Mouse (Mus musculus): Measurements from ENCODE around the gene Smyd3. TPM values are rescaled to one million over a fixed set of nuclear protein-coding genes. Genes with fewer than 3 reads are reported as not detected.

The Smyd3 gene
- polyA plus RNA-seq, 1 experiment from 2014 or later, result 11.3 TPM

DNA sequence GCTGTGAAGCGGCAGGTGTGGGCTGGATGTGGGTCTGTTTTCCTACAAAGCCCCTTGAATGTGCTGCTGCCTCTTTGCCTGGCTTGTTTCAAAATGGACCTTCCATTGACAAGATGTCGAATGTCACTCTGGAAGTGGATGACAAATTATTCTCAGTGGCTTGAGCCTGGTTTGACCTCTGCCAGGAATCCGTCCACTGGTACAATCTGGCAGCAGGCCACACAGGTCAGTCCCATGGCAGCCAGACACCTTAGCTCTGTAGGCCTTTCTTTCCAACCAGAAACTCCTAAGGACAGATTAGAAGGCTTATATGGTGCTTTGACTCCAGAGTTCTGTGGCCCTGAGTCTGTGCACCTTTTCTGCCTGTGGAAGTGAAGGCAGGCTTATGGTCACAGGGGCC lies 507.9 kb downstream of the Smyd3 start:
- Histone ChIP-seq H3K36me3 (ENCODE audit: control insufficient read depth, insufficient read depth) (no peaks in the 10 kb centered on the region), H3K27ac (ENCODE audit: low read depth, low read length) (no peak overlapping the region), H3K9ac (ENCODE audit: low read depth, low read length) (no peak overlapping the region), H3K4me3 (ENCODE audit: low read depth, low read length) (no peak overlapping the region), H3K4me1 (replicated peaks; ENCODE audit: control insufficient read depth, insufficient read depth, low read length) (no peaks in the 10 kb centered on the region), H3K4me2 (replicated peaks; ENCODE audit: low read depth) (no peak overlapping the region), H3K9me3 (ENCODE audit: control insufficient read depth) (no peaks in the 10 kb centered on the region), H3K27me3 (replicated peaks; ENCODE audit: control insufficient read depth, insufficient read depth, low read length) (no peaks in the 10 kb centered on the region)
- no peak for TF ChIP-seq CTCF (IDR thresholded peaks at IDR 0.05; ENCODE audit: low read depth)
- WGBS, result 86% methylated on average over 3 of the region's 3 CpGs
- ATAC-seq, result no peak

- H3K4me3 ChIP-seq (ENCODE audit: low read depth, low read length), result no peak overlapping the region
- H3K9me3 ChIP-seq (ENCODE audit: control insufficient read depth), result no peaks in the 10 kb centered on the region
- no peaks in the 10 kb centered on the region for H3K27me3 ChIP-seq (replicated peaks; ENCODE audit: control insufficient read depth, insufficient read depth, low read length)
- no peaks in the 10 kb centered on the region for H3K36me3 ChIP-seq (ENCODE audit: control insufficient read depth, insufficient read depth)
- 76% methylated on average over 7 of the region's 7 CpGs for WGBS
- no peaks in the 10 kb centered on the region for H3K4me1 ChIP-seq (replicated peaks; ENCODE audit: control insufficient read depth, insufficient read depth, low read length)
- H3K4me2 ChIP-seq (replicated peaks; ENCODE audit: low read depth), result no peak overlapping the region
- H3K9ac ChIP-seq (ENCODE audit: low read depth, low read length), result no peak overlapping the region
- TF ChIP-seq CTCF (IDR thresholded peaks at IDR 0.05; ENCODE audit: low read depth), result no peak
- ATAC-seq, result no peak
- no peak overlapping the region for H3K27ac ChIP-seq (ENCODE audit: low read depth, low read length)
Measured at GRCm38 (mm10) chr1:179004133-179004866, 513.5 kb downstream of the Smyd3 start.

DNA sequence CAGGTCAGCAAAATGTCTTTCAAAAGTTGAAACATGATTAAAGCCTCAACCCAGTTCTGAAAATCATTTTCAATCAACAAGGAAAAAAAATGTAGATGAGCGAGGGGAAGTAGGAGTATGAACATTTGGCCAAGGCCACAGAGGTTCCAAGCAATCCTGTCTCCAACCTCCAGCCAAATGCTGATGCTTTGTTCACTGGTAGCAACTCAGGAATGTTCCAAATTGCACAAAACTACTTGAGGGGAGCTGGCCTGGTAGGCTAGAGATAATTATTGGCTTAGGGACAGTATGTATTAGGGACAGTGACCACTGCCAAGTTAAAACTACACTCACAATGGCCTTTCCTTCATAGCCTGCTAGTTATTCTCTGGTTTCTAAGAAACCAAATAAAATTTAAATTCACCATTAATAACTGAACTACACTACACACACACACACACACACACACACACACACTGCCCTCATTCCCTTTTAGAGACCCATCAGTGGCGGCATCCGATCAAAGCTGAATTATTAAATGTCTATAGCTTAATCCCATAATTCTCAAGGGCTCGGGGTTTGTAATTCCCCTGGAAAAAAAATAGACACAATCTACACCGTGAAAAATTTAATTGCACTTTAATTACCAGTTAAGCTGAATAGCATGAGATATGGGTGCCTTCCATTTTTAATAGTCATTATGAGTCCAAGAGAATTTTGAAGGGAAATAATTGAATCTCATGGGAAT lies 514.3 kb downstream of the Smyd3 start:
- H3K4me3 ChIP-seq (ENCODE audit: low read depth, low read length), result no peak overlapping the region
- ATAC-seq, result no peak
- no peak overlapping the region for H3K4me2 ChIP-seq (replicated peaks; ENCODE audit: low read depth)
- no peak overlapping the region for H3K9ac ChIP-seq (ENCODE audit: low read depth, low read length)
- no peak for TF ChIP-seq CTCF (IDR thresholded peaks at IDR 0.05; ENCODE audit: low read depth)
- 90% methylated on average over 5 of the region's 5 CpGs for WGBS
- H3K36me3 ChIP-seq (ENCODE audit: control insufficient read depth, insufficient read depth), result no peaks in the 10 kb centered on the region
- H3K27me3 ChIP-seq (replicated peaks; ENCODE audit: control insufficient read depth, insufficient read depth, low read length), result no peaks in the 10 kb centered on the region
- H3K9me3 ChIP-seq (ENCODE audit: control insufficient read depth), result no peaks in the 10 kb centered on the region
- 0 out of 2 replicates have a peak, but pooled peaks cover under 1% of the 10 kb centered on the region for H3K4me1 ChIP-seq (replicated peaks; ENCODE audit: control insufficient read depth, insufficient read depth, low read length)
- no peak overlapping the region for H3K27ac ChIP-seq (ENCODE audit: low read depth, low read length)

- 73% methylated on average over 9 of the region's 9 CpGs for WGBS
- Histone ChIP-seq H3K4me3 (ENCODE audit: low read depth, low read length) (no peak overlapping the region), H3K27ac (ENCODE audit: low read depth, low read length) (no peak overlapping the region), H3K4me2 (replicated peaks; ENCODE audit: low read depth) (no peak overlapping the region), H3K36me3 (ENCODE audit: control insufficient read depth, insufficient read depth) (no peaks in the 10 kb centered on the region), H3K27me3 (replicated peaks; ENCODE audit: control insufficient read depth, insufficient read depth, low read length) (no peaks in the 10 kb centered on the region), H3K9ac (ENCODE audit: low read depth, low read length) (no peak overlapping the region), H3K9me3 (ENCODE audit: control insufficient read depth) (no peaks in the 10 kb centered on the region), H3K4me1 (replicated peaks; ENCODE audit: control insufficient read depth, insufficient read depth, low read length) (0 out of 2 replicates have a peak, but pooled peaks cover 4% of the 10 kb centered on the region)
- no peak for TF ChIP-seq CTCF (IDR thresholded peaks at IDR 0.05; ENCODE audit: low read depth)
- ATAC-seq, result no peak
Measured at GRCm38 (mm10) chr1:178999876-179000528, 517.8 kb downstream of the Smyd3 start.

GRCm38 (mm10) chr1:178997870-178998269 lies 520.0 kb downstream of the Smyd3 start:
- H3K9me3 ChIP-seq (ENCODE audit: control insufficient read depth), result no peaks in the 10 kb centered on the region
- no peak overlapping the region for H3K4me2 ChIP-seq (replicated peaks; ENCODE audit: low read depth)
- H3K36me3 ChIP-seq (ENCODE audit: control insufficient read depth, insufficient read depth), result no peaks in the 10 kb centered on the region
- H3K4me1 ChIP-seq (replicated peaks; ENCODE audit: control insufficient read depth, insufficient read depth, low read length), result 0 out of 2 replicates have a peak, but pooled peaks cover 4% of the 10 kb centered on the region
- no peak for ATAC-seq
- H3K9ac ChIP-seq (ENCODE audit: low read depth, low read length), result no peak overlapping the region
- H3K27ac ChIP-seq (ENCODE audit: low read depth, low read length), result no peak overlapping the region
- H3K27me3 ChIP-seq (replicated peaks; ENCODE audit: control insufficient read depth, insufficient read depth, low read length), result no peaks in the 10 kb centered on the region
- WGBS, result 11% methylated on average over 4 of the region's 4 CpGs
- H3K4me3 ChIP-seq (ENCODE audit: low read depth, low read length), result no peak overlapping the region
- TF ChIP-seq CTCF (IDR thresholded peaks at IDR 0.05; ENCODE audit: low read depth), result no peak

DNA sequence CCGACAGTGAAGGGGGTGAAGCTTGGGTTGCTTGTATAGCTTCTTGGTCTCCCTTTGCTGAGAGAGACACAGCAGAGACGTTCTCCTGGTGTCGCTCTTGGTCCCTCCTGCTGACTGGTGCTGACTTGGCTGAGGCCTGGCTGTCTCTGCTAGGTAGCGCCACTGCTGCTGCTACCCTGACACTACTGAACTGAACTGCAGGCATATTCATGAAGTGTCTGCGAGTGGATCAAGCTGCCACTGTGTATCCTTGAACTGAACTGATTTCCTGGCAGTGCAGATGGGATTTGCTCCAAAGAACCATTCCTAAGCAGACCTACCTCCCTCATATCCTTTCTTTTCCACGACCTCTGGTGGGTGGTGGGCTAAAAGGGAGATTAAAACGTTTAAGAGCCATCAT lies 523.6 kb downstream of the Smyd3 start:
- TF ChIP-seq CTCF (IDR thresholded peaks at IDR 0.05; ENCODE audit: low read depth), result no peak
- 70% methylated on average over 7 of the region's 7 CpGs for WGBS

More for the DNA sequence above, 523.6 kb downstream of the Smyd3 start:
- no peak for ATAC-seq
- Histone ChIP-seq H3K36me3 (ENCODE audit: control insufficient read depth, insufficient read depth) (no peaks in the 10 kb centered on the region), H3K4me2 (replicated peaks; ENCODE audit: low read depth) (no peak overlapping the region), H3K4me3 (ENCODE audit: low read depth, low read length) (no peak overlapping the region), H3K27me3 (replicated peaks; ENCODE audit: control insufficient read depth, insufficient read depth, low read length) (no peaks in the 10 kb centered on the region), H3K9ac (ENCODE audit: low read depth, low read length) (no peak overlapping the region), H3K4me1 (replicated peaks; ENCODE audit: control insufficient read depth, insufficient read depth, low read length) (0 out of 2 replicates have a peak, but pooled peaks cover 4% of the 10 kb centered on the region), H3K9me3 (ENCODE audit: control insufficient read depth) (no peaks in the 10 kb centered on the region), H3K27ac (ENCODE audit: low read depth, low read length) (no peak overlapping the region)

Measured in intestine, postnatal 0 days (tissue).